Mouse (Mus musculus): ENCODE measurements at regions not wholly inside any gene's neighbourhood (a gene's known extent, or its start where the extent isn't known, plus 50 kb on each side); places are given as distances from the start of the nearest gene placed in this dataset.

DNA sequence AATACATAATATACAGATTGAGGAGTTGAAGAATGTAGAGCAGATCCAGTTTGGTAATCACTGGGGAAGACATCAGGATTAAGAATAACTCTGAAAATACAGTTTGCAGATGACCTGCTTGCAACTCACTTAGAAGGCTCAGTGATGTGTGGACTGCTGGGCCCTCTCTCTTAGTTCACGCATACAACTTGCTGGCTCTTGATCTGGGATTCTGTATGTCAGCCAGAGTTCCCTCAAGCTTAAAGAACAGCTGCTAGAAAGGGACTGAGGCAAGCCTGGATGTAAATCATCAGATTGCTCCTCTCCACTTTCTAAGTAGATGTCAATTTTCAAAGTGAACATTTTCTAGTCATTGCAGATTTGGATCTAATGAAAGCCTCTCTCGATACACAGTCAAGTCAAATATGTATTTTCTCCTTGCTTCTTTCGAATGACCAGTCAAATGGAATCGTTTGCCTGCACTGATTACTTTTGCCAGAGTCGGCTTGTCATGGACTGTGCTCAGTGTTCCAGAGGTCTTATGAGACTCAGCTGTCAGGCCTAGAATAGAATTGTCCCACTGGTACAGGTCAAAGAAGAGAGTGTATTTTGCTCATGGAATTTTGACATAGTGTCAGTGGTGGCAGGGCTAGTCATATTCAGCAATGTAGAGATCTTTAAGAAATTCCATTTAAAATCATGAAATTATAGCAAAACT lies 334.2 kb upstream of the Cwc22 start:
- Histone ChIP-seq H3K27ac (ENCODE audit: insufficient read depth, low read depth, low read length) (no peak overlapping the region), H3K4me3 (ENCODE audit: insufficient read depth, low read depth, low read length) (no peak overlapping the region), H3K4me1 (ENCODE audit: control insufficient read depth, insufficient read depth, low read length) (no peaks in the 10 kb centered on the region), H3K36me3 (ENCODE audit: control insufficient read depth, insufficient read depth, low read length) (no peaks in the 10 kb centered on the region), H3K27me3 (replicated peaks; ENCODE audit: control insufficient read depth, insufficient read depth, low read length) (no peaks in the 10 kb centered on the region; the same call in 1 of the 2 replicates)
- TF ChIP-seq POLR2A (IDR thresholded peaks at IDR 0.05; ENCODE audit: low read depth, low read length) (no peak), CTCF (conservative IDR thresholded peaks at IDR 0.05; ENCODE audit: insufficient read depth, insufficient read length, low read depth, low read length) (no peak)
- no peak for DNase-seq
- WGBS, result 80% methylated on average over 5 of the region's 5 CpGs

DNA sequence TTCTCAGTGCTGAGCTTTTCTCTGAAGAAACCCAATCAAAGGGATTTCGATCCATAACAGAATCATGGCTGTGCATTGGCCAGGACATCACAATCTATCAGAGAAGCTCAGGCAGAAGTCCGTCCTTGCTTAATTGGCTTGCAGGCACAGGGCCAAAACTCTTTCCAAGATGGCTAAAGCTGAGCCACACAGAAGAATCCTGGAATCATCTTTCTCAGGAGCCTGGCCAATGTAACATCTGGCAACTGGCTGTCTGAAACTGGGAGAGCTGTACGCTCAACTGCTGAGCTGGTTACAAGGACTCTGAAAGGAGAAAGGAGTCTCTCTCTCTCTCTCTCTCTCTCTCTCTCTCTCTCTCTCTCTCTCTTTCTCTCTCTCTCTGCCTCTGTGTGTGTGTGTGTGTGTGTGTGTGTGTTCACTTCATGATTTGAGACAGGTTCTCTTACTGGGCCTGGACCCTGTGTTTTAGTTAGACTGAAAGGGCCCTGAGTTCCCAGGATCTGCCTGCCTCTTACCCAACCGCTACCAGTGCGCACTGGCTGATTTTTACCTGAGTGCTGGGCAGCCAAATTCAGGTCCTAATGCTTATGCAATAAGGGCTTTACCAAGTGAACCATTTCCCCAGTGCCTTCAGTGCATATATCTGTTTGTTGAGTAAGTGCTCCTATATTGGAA lies 333.3 kb upstream of the Cwc22 start:
- H3K27me3 ChIP-seq (replicated peaks; ENCODE audit: control insufficient read depth, insufficient read depth, low read length), result no peaks in the 10 kb centered on the region; the same call in 1 of the 2 replicates
- WGBS, result 85% methylated on average over 5 of the region's 5 CpGs
- no peak overlapping the region for H3K27ac ChIP-seq (ENCODE audit: insufficient read depth, low read depth, low read length)
- TF ChIP-seq POLR2A (IDR thresholded peaks at IDR 0.05; ENCODE audit: low read depth, low read length), result no peak
- no peak for TF ChIP-seq CTCF (conservative IDR thresholded peaks at IDR 0.05; ENCODE audit: insufficient read depth, insufficient read length, low read depth, low read length)
- H3K36me3 ChIP-seq (ENCODE audit: control insufficient read depth, insufficient read depth, low read length), result no peaks in the 10 kb centered on the region
- no peak overlapping the region for H3K4me3 ChIP-seq (ENCODE audit: insufficient read depth, low read depth, low read length)
- DNase-seq, result peak; percentile 8
- H3K4me1 ChIP-seq (ENCODE audit: control insufficient read depth, insufficient read depth, low read length), result no peaks in the 10 kb centered on the region

DNA sequence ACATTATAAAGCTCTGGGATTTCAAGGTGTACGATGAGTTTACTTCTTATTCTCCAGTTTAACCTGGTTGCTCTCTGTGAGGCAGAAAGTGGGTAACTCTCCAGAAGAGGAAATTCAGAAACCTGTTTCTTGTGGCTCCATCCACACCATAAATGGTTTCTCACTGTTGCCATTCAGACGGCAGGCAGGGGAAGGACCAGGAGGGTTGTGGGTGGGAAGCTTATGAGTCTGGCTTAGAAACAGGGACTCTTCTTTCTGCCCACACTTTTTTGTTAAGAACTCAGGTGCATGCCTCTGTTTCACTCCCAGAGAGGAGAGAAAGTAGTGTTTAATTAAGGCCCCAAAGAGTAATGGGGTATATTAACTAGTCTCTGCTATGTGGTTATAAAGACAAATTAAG lies 332.5 kb upstream of the Cwc22 start:
- 88% methylated on average over 2 of the region's 2 CpGs for WGBS
- H3K4me3 ChIP-seq (ENCODE audit: insufficient read depth, low read depth, low read length), result no peak overlapping the region
- no peak overlapping the region for H3K27ac ChIP-seq (ENCODE audit: insufficient read depth, low read depth, low read length)
- no peak for TF ChIP-seq CTCF (conservative IDR thresholded peaks at IDR 0.05; ENCODE audit: insufficient read depth, insufficient read length, low read depth, low read length)
- no peak for TF ChIP-seq POLR2A (IDR thresholded peaks at IDR 0.05; ENCODE audit: low read depth, low read length)
- H3K27me3 ChIP-seq (replicated peaks; ENCODE audit: control insufficient read depth, insufficient read depth, low read length), result no peaks in the 10 kb centered on the region; the same call in 1 of the 2 replicates
- H3K36me3 ChIP-seq (ENCODE audit: control insufficient read depth, insufficient read depth, low read length), result no peaks in the 10 kb centered on the region
- no peak for DNase-seq
- H3K4me1 ChIP-seq (ENCODE audit: control insufficient read depth, insufficient read depth, low read length), result no peaks in the 10 kb centered on the region

DNA sequence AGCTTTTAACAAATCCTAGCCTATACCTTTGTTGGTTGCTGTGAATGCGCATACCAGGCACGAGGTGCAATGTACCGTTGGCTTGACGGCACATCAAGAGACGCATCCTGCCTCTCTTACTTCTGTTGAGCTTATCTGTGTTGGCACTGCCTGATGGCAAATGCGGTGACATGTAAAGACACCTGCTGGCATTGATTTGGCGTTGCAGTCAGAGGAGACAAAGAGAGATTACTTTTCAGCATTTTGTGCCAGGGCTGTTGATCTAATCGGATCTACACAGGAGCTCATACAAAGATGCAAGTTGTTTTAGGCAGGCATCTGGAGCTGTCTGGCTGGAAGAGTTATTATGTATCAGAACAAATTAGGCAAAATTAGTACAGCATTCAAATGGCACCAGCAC lies 331.5 kb upstream of the Cwc22 start:
- Histone ChIP-seq H3K27me3 (replicated peaks; ENCODE audit: control insufficient read depth, insufficient read depth, low read length) (no peaks in the 10 kb centered on the region), H3K27ac (ENCODE audit: insufficient read depth, low read depth, low read length) (no peak overlapping the region), H3K36me3 (ENCODE audit: control insufficient read depth, insufficient read depth, low read length) (no peaks in the 10 kb centered on the region), H3K4me1 (ENCODE audit: control insufficient read depth, insufficient read depth, low read length) (no peaks in the 10 kb centered on the region), H3K4me3 (ENCODE audit: insufficient read depth, low read depth, low read length) (no peak overlapping the region)
- TF ChIP-seq CTCF (conservative IDR thresholded peaks at IDR 0.05; ENCODE audit: insufficient read depth, insufficient read length, low read depth, low read length), result no peak
- no peak for TF ChIP-seq POLR2A (IDR thresholded peaks at IDR 0.05; ENCODE audit: low read depth, low read length)
- 90% methylated on average over 8 of the region's 8 CpGs for WGBS
- DNase-seq, result no peak

DNA sequence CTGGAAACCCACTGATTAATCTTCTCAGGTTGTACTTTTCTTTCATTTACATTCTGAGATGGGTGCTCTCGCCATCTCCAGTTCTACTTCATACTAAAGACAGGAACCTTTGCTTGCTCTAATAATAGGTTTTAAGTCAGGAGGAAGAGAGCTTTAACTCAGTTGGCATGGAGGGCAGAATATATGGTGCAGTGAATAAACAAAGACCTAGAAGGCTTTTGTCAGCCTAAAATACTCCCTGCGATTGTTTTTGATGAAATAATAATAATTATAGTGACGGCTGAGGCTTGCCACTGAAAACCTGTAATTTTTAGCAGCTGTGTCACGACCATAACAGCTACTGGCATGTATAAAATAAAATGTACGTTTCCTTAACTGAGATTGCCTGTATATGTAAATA lies 327.9 kb upstream of the Cwc22 start:
- no peak overlapping the region for H3K4me3 ChIP-seq (ENCODE audit: insufficient read depth, low read depth, low read length)
- H3K27ac ChIP-seq (ENCODE audit: insufficient read depth, low read depth, low read length), result no peak overlapping the region
- H3K4me1 ChIP-seq (ENCODE audit: control insufficient read depth, insufficient read depth, low read length), result no peaks in the 10 kb centered on the region
- 85% methylated on average over 5 of the region's 5 CpGs for WGBS
- no peak for DNase-seq
- H3K27me3 ChIP-seq (replicated peaks; ENCODE audit: control insufficient read depth, insufficient read depth, low read length), result no peaks in the 10 kb centered on the region
- TF ChIP-seq CTCF (conservative IDR thresholded peaks at IDR 0.05; ENCODE audit: insufficient read depth, insufficient read length, low read depth, low read length) (no peak), POLR2A (IDR thresholded peaks at IDR 0.05; ENCODE audit: low read depth, low read length) (no peak)
- no peaks in the 10 kb centered on the region for H3K36me3 ChIP-seq (ENCODE audit: control insufficient read depth, insufficient read depth, low read length)

DNA sequence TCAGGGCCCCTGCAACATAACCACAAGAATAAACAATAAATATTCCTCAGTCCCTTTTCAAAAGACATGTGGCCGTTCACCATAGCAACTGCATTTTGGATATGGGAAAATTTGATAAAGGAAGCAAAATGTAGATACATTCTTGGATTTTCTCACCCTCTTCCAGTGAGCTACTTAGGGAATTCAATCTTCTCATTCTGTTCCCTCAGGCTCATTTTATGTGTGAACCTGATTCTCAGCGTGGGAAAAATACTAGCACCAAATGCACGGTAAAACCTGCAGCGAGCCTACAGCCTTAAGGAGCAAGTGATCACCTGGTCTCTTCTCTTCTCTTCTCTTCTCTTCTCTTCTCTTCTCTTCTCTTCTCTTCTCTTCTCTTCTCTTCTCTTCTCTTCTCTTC lies 322.5 kb upstream of the Cwc22 start:
- WGBS, result 79% methylated on average over 4 of the region's 4 CpGs
- Histone ChIP-seq H3K27ac (ENCODE audit: insufficient read depth, low read depth, low read length) (no peak overlapping the region), H3K27me3 (replicated peaks; ENCODE audit: control insufficient read depth, insufficient read depth, low read length) (no peaks in the 10 kb centered on the region), H3K36me3 (ENCODE audit: control insufficient read depth, insufficient read depth, low read length) (no peaks in the 10 kb centered on the region), H3K4me1 (ENCODE audit: control insufficient read depth, insufficient read depth, low read length) (no peaks in the 10 kb centered on the region), H3K4me3 (ENCODE audit: insufficient read depth, low read depth, low read length) (no peak overlapping the region)
- no peak for TF ChIP-seq CTCF (conservative IDR thresholded peaks at IDR 0.05; ENCODE audit: insufficient read depth, insufficient read length, low read depth, low read length)
- no peak for TF ChIP-seq POLR2A (IDR thresholded peaks at IDR 0.05; ENCODE audit: low read depth, low read length)
- DNase-seq, result no peak

DNA sequence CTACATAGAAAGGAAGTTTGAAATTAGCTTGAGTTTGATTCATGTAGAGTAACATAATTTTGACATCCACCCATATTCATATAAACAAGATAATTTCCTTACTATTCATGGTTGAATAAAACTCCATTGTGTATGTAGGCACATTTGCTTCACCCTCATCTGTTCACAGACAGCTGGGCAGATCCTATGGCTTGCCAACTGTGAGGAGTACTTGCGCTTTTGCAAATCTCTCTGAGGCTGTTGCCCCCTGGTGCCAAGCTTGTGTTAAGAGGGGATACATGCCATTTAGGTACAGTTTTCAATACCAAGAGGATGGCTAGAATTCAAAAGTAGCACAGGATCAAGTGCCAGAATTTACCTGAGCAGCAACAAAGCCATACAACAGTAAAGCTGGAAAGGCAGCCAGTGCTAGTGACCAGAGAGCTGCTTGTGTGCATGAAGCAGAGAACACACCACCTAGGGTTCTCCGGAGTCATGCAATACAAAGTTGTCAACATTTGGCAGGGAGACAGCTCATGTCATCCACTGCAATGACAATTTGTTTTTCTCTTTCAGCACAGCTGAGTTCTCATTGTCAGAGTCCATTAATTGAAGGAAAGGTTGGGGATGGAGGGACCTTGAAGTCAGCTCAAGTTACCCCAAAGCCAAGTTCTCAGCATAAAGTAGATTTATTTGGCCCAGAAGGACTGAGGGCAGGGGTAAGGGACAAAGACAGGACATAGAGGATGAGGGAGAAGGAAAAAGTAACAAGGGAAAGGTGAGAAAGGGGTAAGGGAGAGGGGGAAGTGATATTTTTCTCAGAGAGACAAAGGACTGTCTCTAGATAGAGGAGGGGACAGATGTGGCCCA lies 321.6 kb upstream of the Cwc22 start:
- Histone ChIP-seq H3K27me3 (replicated peaks; ENCODE audit: control insufficient read depth, insufficient read depth, low read length) (no peaks in the 10 kb centered on the region), H3K36me3 (ENCODE audit: control insufficient read depth, insufficient read depth, low read length) (no peaks in the 10 kb centered on the region), H3K4me3 (ENCODE audit: insufficient read depth, low read depth, low read length) (no peak overlapping the region), H3K27ac (ENCODE audit: insufficient read depth, low read depth, low read length) (no peak overlapping the region), H3K4me1 (ENCODE audit: control insufficient read depth, insufficient read depth, low read length) (no peaks in the 10 kb centered on the region)
- DNase-seq, result no peak
- WGBS, result 58% methylated on average over 2 of the region's 2 CpGs
- no peak for TF ChIP-seq CTCF (conservative IDR thresholded peaks at IDR 0.05; ENCODE audit: insufficient read depth, insufficient read length, low read depth, low read length)
- TF ChIP-seq POLR2A (IDR thresholded peaks at IDR 0.05; ENCODE audit: low read depth, low read length), result no peak

All from kidney, adult 2 months (tissue).